In genomic region chr11:36458451-36458850, GRCm38 (mm10) we compare ENCODE assay signal across 17 mouse cellular contexts.
"Had no signal": no experiment of that assay in that cellular context is flagged by ENCODE, and none has a peak within 500 bp of the region (broad histone marks: within the 10 kb centered on the region; RNA-seq: fewer than 3 reads in every experiment).

No protein-coding gene starts in this region.

- DNase-seq: kidney, adult 8-10 months; kidney, postnatal 25 days; layer of hippocampus, adult 9-11 months; lung, adult 2 months; lung, postnatal 4 days; midbrain, embryonic 14.5 days; right cerebral cortex, postnatal 25 days; thymus, postnatal 4 days had no signal

- H3K36me3 ChIP-seq: limb, embryonic 10.5 days; liver, embryonic 15.5 days; midbrain, embryonic 10.5 days; neural tube, embryonic 15.5 days had no signal

- H3K4me1 ChIP-seq: limb, embryonic 10.5 days; liver, embryonic 15.5 days had no signal

- H3K4me2 ChIP-seq: liver, embryonic 11.5 days; liver, embryonic 15.5 days; neural tube, embryonic 15.5 days had no signal

- H3K4me3 ChIP-seq: limb, embryonic 10.5 days; liver, embryonic 15.5 days; midbrain, embryonic 10.5 days; myocyte; neural tube, embryonic 15.5 days had no signal

- H3K27me3 ChIP-seq: liver, embryonic 15.5 days; neural tube, embryonic 15.5 days had no signal

- H3K9me3 ChIP-seq: limb, embryonic 10.5 days; liver, embryonic 15.5 days; midbrain, embryonic 10.5 days; neural tube, embryonic 15.5 days had no signal

- ATAC-seq: intestine, postnatal 0 days; lung, postnatal 0 days had no signal

- H3K27ac ChIP-seq: limb, embryonic 10.5 days; liver, embryonic 15.5 days; neural tube, embryonic 15.5 days; stomach, postnatal 0 days had no signal

- H3K9ac ChIP-seq: liver, embryonic 15.5 days; neural tube, embryonic 15.5 days had no signal
